Mouse (Mus musculus) spleen, postnatal 10 days (tissue): ENCODE results near the gene Sstr5.

Experiments used
- DNase-seq, 2 experiments: peaks; one replicate each; pipeline ENCODE4 v3.0.0; 2021 to 2022; ENCODE audit warnings: low spot score in 2 of 2

The Sstr5 gene

DNA sequence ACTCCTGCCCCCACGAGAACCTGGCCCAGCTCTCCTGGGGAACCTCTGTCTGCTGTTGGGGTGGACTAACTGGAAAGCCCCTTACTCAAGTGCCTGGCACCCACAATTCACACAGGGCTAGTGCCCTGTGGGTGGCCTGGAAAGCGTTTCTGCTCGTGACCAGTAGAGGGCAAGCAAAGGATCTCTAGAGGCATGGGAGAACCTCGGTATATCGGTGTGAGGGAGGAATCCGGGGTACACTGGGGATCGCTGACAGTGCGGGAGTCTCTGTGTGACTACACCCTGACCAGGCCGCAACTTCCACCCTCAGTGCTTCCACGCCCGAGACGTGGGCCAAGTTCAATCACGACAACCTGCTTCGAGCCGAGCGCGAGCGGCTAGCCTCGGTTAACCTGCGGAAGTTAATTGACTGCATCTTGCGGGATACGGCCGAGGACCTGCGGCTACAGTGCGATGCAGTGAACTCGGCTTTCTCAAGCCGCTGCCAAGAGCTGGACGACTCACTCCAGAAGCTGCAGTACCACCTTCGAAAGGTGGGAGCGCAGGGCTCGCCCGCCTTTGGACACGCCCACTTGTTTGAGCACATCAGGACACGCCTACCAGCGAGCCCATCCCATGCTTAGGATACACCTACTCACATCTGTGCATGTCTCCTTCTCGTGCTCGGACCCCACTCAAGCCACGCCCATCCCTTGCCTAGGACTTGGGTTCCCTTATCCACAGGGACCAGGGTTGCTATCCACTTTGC is 22.6 kb downstream of the Sstr5 start:
- DNase-seq, result peak; percentile 16 to 74

- DNase-seq, result no peak
Observed at GRCm38 (mm10) chr17:25472044-25472443, 25.0 kb downstream of the Sstr5 start.

DNA sequence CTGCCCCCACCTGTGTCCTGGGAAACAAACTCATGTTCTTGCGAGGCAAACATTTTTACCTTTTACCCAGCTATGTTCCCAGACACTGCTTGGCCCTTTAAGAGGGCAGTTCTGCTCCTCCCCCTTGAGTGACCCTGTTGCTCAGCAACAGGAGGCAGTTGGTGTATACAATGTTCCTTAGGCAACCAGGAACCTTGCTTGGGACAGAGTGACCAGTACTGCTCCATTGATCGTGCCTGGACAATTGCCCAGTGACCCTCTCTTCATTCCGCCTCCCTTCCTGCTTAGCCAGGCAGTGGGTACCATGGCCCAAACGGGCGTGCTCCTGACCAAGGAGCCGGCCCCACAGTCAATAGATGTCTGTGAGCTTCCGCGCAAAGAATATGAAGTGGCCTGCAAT is 25.7 kb downstream of the Sstr5 start:
- no peak for DNase-seq

DNA sequence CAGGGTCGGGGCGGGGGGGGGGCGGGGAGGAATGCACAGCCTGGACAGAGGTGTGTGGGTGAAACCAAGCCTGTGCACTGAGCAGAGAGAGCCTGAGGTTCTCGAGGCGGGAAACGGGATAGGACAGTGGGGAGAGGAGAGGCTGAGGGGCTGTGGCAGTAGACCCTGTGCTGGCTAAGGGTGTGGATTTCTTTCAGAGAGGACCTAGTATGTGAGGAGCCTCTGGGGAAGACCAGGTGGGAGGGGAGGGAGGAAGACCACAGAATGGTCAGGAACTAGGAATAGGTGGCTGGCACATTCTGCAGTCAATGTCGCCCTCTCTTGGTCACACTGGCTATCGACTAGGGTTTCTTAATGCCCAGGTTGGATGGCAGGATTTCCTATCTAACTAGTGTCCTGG is 27.3 kb downstream of the Sstr5 start:
- peak; percentile 18 to 51 for DNase-seq

DNA sequence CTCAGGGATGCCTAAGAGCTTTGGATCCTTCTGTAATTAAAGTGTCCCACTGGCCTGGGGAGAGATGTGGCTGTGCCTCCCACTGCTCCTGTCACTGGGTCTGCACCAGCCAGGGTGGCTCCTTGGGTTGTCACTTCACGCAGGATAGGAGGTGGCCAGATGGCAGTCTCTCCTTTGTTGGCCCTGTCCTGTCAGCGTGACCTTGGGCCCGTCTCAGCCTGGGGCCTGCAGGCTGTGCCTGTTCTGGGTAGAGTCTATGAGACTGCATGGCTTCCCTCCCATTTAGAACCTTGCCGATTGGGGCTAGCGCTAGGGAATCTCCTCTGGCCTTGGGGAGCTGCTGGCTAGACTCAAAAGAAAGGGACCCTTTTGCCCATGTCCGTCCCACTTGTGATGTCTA is 28.8 kb downstream of the Sstr5 start:
- no peak for DNase-seq

DNA sequence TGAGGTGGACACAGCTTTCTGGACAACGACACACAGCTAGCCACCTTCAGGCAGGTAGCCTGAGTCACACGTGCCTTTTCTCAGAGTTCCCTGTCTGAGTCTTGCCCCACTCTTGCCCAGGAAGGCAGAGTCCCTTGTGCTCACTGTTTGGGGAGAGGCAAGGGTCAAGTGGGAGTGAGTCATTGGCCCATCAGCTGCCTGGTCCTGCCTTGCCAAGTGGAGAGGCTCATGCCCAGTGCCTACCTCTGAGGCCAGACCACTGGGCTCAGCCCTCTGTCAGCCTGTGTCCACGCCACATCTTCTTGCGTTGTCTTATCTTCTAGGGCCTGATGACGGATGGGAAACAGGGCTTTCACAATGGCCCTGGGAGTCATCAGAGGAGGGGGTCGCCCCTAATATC is 29.3 kb downstream of the Sstr5 start:
- DNase-seq, result no peak

GRCm38 (mm10) chr17:25466257-25466656 is 30.8 kb downstream of the Sstr5 start:
- DNase-seq, result no peak

GRCm38 (mm10) chr17:25464091-25464490 is 33.0 kb downstream of the Sstr5 start:
- no peak for DNase-seq

GRCm38 (mm10) chr17:25463326-25463945 is 33.7 kb downstream of the Sstr5 start:
- DNase-seq, result no peak

GRCm38 (mm10) chr17:25462236-25462875 is 34.7 kb downstream of the Sstr5 start:
- peak in 1 of 2 experiments; percentile 38 for DNase-seq

GRCm38 (mm10) chr17:25456540-25456939 is 40.5 kb downstream of the Sstr5 start:
- no peak for DNase-seq

GRCm38 (mm10) chr17:25454272-25454671 is 42.8 kb downstream of the Sstr5 start, which contains the start of gene Tekt4:
Tekt4 (plus strand) TSS chr17:25454615.
- DNase-seq, result no peak

DNA sequence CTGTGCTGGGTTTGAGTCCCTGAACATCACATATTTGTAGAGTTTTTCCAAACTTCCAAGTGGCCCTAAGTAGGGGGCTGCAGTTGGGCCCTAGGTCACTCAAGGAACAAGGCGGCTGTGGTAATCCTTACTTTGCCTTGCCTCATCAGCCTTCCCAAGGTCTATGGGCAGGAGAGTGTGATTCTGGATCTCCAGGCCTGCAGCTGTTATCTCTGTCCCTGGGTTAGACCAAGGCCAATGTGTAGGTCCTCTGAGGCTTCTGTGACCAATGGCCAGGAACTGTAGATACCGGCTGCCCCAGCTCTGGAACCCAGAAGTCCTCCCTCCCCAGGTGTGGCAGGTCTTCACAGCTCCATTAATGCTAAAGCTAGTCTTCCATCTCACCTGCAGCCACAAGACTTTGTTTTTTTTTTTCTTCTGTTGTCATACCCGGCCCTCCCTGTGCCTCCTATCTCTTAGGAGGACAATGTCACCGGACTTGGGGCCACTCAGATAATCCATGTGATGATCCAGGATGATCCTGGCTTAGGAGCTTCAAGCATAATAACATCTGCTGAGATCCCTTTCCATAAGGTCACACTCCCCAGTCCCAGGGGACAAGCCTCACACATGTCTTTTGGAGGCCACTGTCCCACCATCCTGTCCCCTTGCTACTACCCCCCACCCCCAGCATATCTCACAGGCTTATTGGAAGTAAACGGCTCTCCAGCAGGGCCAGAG is 44.7 kb downstream of the Sstr5 start:
- no peak for DNase-seq

DNA sequence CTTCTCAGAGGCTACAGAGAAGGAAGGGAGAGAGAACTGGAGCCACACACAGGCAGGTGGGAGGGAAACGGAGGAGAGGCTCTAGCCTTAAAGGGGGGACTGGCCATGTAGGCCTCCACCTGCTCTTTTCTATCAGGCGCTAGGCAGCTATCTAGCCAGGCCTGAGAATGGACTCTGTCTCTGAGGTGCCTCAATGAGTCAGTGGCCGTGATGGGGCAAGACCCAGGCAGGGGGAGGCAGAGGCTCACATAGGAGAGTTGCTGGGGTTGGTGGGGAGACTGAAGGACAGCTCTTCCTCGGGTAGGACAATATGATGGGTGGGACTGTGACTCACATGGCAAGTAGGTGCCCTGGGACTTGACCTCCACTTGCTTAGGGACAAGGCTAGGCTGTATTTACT is 46.8 kb downstream of the Sstr5 start:
- no peak for DNase-seq

DNA sequence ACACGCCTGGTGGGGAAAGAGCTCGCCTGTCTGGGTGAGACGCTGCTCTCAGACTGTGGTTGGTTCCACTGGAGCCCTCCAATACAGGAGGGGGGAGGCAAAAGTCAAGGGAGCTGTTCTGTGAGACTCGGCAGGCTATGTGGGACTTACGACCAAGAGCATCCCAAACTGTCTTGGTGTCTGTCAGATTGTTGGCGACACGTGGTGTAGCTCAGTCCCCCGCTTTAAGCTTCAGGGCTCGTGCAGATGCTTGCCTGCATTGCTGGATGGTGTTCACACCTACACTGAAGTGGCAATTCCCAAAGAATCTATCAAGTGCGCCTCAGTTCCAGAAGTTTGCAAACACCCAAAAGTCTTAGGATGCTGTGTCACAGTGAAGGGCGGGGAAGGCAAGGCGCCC is 49.2 kb downstream of the Sstr5 start:
- DNase-seq, result no peak

- no peak for DNase-seq
Observed at GRCm38 (mm10) chr17:25445841-25446240, 51.2 kb downstream of the Sstr5 start.

- DNase-seq, result no peak
Observed at GRCm38 (mm10) chr17:25445074-25445473, 52.0 kb downstream of the Sstr5 start.

DNA sequence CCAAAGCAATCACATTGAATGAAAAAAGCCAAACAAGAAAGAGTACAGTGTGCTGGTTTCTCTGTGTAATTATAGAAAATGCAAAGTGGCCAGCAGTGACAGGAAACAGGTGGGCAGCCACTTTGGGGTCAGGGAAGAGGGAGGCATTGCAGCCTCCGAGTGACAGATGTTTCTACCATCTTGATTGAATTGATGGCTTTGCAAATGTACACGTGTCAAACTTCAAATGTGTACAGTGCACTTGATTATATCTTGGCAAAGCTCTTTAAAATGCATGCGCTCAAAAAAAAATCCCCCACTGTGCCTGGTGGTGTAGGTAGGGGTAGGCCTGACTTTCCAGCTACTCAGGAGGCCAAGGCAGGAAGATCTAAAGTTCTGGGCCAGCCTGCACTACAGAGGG is 54.2 kb downstream of the Sstr5 start:
- DNase-seq, result no peak

GRCm38 (mm10) chr17:25441417-25441816 is 55.7 kb downstream of the Sstr5 start:
- no peak for DNase-seq
